Mouse (Mus musculus): ENCODE measurements at regions not wholly inside any gene's neighbourhood (a gene's known extent, or its start where the extent isn't known, plus 50 kb on each side); places are given as distances from the start of the nearest gene placed in this dataset.

DNA sequence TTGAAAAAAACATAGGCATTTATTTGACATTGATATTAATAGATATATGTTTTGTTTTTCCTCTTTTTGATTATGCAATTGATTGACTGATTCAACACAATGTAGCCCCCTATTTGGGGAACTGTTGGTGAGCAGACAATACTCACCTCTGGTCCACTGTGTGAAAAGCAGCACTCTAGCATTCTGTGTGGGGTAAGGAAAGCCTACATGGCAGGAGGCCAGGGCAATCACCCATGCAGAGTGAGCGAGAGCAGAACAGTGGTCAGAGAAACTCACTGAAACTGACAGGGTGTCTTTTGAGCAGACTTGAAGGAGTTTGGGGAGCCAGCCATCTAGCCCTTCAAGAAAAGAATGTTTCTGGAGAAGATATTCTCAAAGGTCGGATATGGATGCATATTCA, 73.2 kb upstream of the Azi2 start:
- no peak overlapping the region for H3K4me3 ChIP-seq (replicated peaks)
- H3K9me3 ChIP-seq = no peaks in the 10 kb centered on the region
- H3K27me3 ChIP-seq (replicated peaks) = no peaks in the 10 kb centered on the region
- no peaks in the 10 kb centered on the region for H3K36me3 ChIP-seq
- peaks cover 4% of the 10 kb centered on the region; the same call in 1 of the 2 replicates for H3K4me1 ChIP-seq
- H3K27ac ChIP-seq = no peak overlapping the region
- H3K4me2 ChIP-seq = no peak overlapping the region
- ATAC-seq (ENCODE audit: insufficient read depth, low FRiP score, low read depth) = no peak
- H3K9ac ChIP-seq = no peak overlapping the region
- WGBS = 64% methylated on average over 2 of the region's 2 CpGs

DNA sequence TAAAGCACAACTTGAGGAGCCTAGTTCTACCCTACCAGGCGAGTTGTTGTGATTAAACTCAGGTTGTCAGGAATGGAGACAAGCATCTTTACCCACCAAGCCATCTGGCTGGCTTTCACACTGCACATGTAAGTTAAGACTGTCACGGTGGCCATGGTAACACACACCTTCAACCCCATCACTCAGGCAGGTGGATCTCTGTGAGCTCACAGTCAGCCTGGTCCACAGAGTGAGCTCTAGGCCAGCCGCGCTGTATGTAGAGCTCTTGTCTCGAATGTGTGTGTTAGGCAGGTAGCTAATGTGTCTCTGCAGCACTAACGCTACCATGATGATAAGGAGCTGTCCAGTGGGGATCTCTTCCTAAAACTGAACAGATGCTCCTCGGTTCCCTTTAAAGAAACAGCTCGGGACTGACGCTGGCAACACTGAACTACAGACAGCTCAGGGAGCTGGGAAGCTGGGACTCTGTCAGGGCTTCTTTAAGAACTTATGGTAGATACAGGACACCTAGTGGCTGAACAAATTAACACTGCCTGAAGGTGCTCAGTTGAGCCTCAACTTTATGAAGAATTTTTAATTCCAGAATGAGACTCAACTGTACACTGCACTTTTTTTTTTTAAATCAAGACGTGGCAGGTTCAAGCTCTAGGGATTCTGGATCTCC, 73.8 kb upstream of the Azi2 start:
- Histone ChIP-seq H3K36me3 (no peaks in the 10 kb centered on the region), H3K4me3 (replicated peaks) (no peak overlapping the region), H3K27me3 (replicated peaks) (no peaks in the 10 kb centered on the region), H3K4me1 (peaks cover 8% of the 10 kb centered on the region), H3K27ac (no peak overlapping the region), H3K9ac (no peak overlapping the region), H3K4me2 (no peak overlapping the region), H3K9me3 (no peaks in the 10 kb centered on the region)
- ATAC-seq (ENCODE audit: insufficient read depth, low FRiP score, low read depth) = no peak
- WGBS = 52% methylated on average over 10 of the region's 10 CpGs

DNA sequence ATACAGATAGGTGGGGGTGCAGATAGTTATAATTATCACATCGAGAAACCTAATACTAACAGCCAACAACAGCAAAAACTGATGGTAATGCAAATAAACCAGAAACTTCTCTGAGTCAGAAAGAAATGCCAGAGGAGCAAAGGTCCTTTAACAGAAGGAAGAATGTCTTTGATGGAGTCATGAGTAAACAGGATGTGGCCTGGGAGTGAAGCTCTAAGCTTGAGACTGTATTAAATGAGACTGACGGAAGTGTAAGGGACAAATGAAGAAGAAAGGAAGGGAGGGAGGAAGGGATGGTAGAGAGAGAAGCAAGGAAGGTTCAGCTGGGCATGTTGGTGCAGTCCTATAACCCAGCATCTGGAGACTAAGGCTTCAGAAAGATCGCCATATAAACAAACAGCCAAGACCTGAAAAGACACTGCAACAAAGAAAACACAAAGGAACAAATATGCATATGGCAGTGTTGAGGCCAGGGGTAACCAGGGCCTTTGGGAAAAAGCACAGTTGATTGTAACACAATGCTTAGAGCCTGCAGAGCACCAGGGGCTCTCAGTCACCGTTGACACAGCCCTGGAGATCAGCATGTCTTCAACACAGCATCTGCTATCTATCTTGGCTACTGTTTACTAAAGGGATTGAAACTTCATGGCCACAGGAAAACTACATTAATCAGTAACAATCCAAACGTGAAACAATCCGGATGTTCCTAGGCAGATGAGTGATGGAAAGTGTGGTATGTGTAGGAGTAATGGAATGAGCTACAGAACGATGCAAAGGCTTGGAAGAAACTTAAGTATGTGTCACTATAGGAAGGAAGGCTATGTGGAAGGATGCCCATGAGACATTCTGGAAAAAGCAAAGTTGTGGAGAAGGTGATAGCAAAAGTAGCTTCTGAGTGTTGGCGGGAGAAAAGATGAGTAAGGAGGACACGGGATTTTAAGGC, 77.9 kb upstream of the Azi2 start:
- ATAC-seq (ENCODE audit: insufficient read depth, low FRiP score, low read depth) = no peak; the same call in 1 of the 2 replicates
- peak overlapping the region; percentile 55; the same call in 1 of the 2 replicates for H3K27ac ChIP-seq

DNA sequence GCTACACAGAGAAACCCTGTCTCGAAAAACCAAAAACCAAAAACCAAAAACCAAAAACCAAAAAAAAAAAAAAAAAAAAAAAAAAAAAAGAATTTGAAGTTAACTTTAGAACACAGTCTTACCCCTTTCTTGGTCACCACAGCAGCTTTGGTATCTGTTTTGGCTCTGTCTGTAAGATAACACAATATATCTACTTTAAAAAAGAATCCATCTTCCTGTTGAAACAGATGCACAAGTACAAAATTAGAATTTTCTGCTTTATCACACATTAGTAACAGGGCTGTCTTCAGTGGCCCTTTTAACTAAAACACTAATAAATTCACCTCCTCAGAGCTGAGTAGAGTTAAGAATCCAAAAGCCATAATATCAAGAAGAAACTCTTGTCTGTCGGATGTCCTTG, 80.5 kb upstream of the Azi2 start:
- 94% methylated on average over 2 of the region's 2 CpGs for WGBS
- peaks cover 8% of the 10 kb centered on the region; the same call in 1 of the 2 replicates for H3K4me1 ChIP-seq
- H3K36me3 ChIP-seq = no peaks in the 10 kb centered on the region
- no peak overlapping the region for H3K4me3 ChIP-seq (replicated peaks)
- no peak overlapping the region for H3K9ac ChIP-seq
- no peaks in the 10 kb centered on the region for H3K9me3 ChIP-seq
- no peak for ATAC-seq (ENCODE audit: insufficient read depth, low FRiP score, low read depth)
- no peak overlapping the region for H3K4me2 ChIP-seq
- no peak overlapping the region for H3K27ac ChIP-seq
- H3K27me3 ChIP-seq (replicated peaks) = no peaks in the 10 kb centered on the region

More for the DNA sequence above, 77.9 kb upstream of the Azi2 start:
- WGBS = 42% methylated on average over 9 of the region's 9 CpGs
- Histone ChIP-seq H3K4me1 (peaks cover 8% of the 10 kb centered on the region), H3K4me3 (replicated peaks) (no peak overlapping the region), H3K9ac (no peak overlapping the region), H3K27me3 (replicated peaks) (no peaks in the 10 kb centered on the region), H3K4me2 (no peak overlapping the region), H3K9me3 (no peaks in the 10 kb centered on the region), H3K36me3 (no peaks in the 10 kb centered on the region)

DNA sequence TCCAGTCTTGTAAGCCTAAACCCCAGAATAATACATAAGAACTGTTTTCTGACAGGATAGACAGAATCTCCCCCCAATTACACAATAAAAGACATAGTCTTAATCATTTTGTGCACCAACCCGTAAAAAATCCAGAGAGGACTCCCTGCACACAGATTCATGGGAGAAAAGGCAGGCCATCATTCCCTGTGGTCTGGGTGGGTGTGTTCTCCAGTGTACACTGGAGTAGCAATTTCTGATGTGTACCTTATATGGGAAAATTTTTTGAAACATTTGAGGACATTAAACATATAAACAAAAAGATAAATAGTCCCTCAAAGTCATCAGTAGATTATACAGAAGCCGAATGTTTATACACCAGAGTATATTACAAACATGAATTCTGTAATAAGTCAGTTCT, 83.1 kb upstream of the Azi2 start:
- H3K4me2 ChIP-seq = no peak overlapping the region
- peaks cover 8% of the 10 kb centered on the region; the same call in 1 of the 2 replicates for H3K4me1 ChIP-seq
- no peaks in the 10 kb centered on the region for H3K27me3 ChIP-seq (replicated peaks)
- no peak for ATAC-seq (ENCODE audit: insufficient read depth, low FRiP score, low read depth)
- H3K4me3 ChIP-seq (replicated peaks) = no peak overlapping the region
- no peak overlapping the region for H3K9ac ChIP-seq
- no peaks in the 10 kb centered on the region for H3K36me3 ChIP-seq
- no peaks in the 10 kb centered on the region for H3K9me3 ChIP-seq
- WGBS = 40% methylated on average over 2 of the region's 2 CpGs
- H3K27ac ChIP-seq = peak overlapping the region; percentile 86

DNA sequence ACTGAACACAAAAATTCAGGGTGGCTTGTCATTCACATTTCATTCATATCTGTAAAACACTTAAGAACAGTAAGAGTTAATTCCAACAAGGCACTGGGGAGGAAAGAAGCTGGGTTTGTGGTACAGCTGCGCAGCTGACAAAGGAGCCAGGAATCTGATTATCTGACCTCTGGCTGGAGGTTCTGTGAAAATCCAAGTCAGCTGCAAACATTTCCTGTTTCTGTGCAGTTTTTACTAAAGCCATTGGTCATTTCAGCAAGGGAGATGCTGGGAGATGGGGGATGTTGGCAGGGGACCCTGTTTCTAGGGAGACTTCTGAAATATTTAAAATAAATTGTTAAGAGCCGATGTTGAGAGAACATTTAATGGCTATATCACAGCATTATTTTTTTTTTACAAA, 83.6 kb upstream of the Azi2 start:
- WGBS = 20% methylated on average over 2 of the region's 2 CpGs
- no peak overlapping the region for H3K4me2 ChIP-seq
- peak overlapping the region; percentile 86 for H3K27ac ChIP-seq
- H3K9ac ChIP-seq = no peak overlapping the region
- no peaks in the 10 kb centered on the region for H3K9me3 ChIP-seq
- H3K36me3 ChIP-seq = no peaks in the 10 kb centered on the region
- 0 out of 2 replicates have a peak, but pooled peaks cover 4% of the 10 kb centered on the region for H3K4me1 ChIP-seq
- no peak; the same call in 1 of the 2 replicates for ATAC-seq (ENCODE audit: insufficient read depth, low FRiP score, low read depth)
- no peaks in the 10 kb centered on the region for H3K27me3 ChIP-seq (replicated peaks)
- no peak overlapping the region for H3K4me3 ChIP-seq (replicated peaks)

DNA sequence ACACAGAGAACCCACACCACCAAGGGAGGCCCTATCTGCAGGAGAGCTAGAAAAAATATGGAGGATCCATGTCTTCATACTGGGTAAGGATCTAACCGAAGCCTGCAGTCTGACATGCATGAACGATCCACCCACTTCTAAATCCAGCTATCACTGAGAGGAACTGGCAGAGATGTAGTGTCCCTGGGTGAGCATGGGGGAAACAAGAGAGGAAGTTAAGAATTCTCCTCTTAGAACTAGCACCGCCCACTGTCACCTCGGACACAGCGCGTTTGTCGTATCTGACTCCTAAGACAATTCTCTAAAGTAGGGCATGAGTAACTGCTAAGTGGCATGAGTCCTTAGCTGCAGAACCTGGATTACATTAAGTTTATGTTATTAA, 112.8 kb upstream of the Azi2 start:
- Histone ChIP-seq H3K4me3 (replicated peaks) (no peak overlapping the region), H3K9ac (no peak overlapping the region), H3K9me3 (no peaks in the 10 kb centered on the region), H3K4me1 (no peaks in the 10 kb centered on the region), H3K27me3 (replicated peaks) (no peaks in the 10 kb centered on the region), H3K36me3 (no peaks in the 10 kb centered on the region), H3K27ac (no peak overlapping the region), H3K4me2 (no peak overlapping the region)
- ATAC-seq (ENCODE audit: insufficient read depth, low FRiP score, low read depth) = no peak
- 75% methylated on average over 7 of the region's 7 CpGs for WGBS

DNA sequence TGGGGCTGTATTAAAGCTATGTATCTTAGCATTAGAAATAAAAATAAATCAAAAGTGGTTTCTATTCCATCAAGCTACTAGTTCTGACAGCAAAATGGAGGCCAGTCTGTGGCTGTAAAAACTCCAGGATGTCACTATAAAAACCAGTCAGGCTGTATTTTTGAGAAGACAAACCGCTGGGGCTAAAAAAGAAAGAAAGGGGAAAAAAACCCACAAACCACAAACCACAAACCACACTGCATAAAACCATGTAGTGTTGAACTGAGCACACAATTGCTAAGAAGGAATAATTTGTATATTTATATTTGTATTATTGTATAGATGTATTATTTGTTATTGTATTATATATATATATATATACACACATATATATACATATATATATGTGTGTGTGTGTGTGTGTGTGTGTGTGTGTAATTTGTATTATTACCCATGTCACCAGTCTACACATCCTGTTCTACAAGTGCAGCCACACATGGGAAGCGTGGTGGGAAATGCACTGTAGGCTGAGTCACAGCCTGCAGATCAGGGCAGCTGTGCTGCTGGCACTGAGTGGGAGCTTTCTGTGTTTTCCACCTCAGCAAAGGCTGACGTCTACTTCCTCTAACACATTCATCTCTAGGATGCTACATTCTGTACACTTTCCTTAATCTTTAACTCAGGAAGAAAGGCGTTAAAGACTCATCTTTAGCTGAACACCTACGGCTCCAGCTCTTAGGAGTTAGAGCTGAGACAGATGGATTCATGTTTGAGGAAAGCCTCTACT, 113.4 kb upstream of the Azi2 start:
- 75% methylated on average over 5 of the region's 5 CpGs for WGBS
- no peak for ATAC-seq (ENCODE audit: insufficient read depth, low FRiP score, low read depth)
- H3K27ac ChIP-seq = no peak overlapping the region
- H3K4me3 ChIP-seq (replicated peaks) = no peak overlapping the region
- no peak overlapping the region for H3K9ac ChIP-seq
- no peaks in the 10 kb centered on the region for H3K27me3 ChIP-seq (replicated peaks)
- H3K9me3 ChIP-seq = no peaks in the 10 kb centered on the region
- no peak overlapping the region for H3K4me2 ChIP-seq
- no peaks in the 10 kb centered on the region for H3K4me1 ChIP-seq
- H3K36me3 ChIP-seq = no peaks in the 10 kb centered on the region

DNA sequence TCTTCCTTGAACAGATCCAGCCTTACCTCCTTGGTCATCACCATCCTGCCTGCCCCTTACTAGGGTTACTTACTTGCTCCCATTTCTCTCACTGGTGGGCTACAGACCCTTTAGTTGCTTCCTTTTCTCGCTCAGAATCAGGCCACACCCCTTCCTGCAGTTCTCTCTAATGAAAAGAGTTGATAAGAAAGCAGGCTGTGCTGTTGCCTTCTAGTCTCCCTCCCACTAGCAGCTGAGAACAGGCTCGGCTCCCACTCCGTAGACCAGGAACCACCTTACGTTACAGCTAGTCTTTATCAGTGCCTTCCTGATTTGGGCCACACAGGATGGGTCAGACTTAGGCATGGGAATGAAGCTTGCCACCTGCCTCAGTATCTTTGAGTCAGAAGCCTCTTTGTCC, 117.3 kb upstream of the Azi2 start:
- H3K9ac ChIP-seq = no peak overlapping the region
- no peaks in the 10 kb centered on the region for H3K27me3 ChIP-seq (replicated peaks)
- no peak for ATAC-seq (ENCODE audit: insufficient read depth, low FRiP score, low read depth)
- H3K4me2 ChIP-seq = no peak overlapping the region
- H3K9me3 ChIP-seq = no peaks in the 10 kb centered on the region
- WGBS = 28% methylated on average over 4 of the region's 4 CpGs
- H3K4me1 ChIP-seq = no peaks in the 10 kb centered on the region
- no peak overlapping the region for H3K27ac ChIP-seq
- H3K36me3 ChIP-seq = no peaks in the 10 kb centered on the region
- no peak overlapping the region for H3K4me3 ChIP-seq (replicated peaks)

DNA sequence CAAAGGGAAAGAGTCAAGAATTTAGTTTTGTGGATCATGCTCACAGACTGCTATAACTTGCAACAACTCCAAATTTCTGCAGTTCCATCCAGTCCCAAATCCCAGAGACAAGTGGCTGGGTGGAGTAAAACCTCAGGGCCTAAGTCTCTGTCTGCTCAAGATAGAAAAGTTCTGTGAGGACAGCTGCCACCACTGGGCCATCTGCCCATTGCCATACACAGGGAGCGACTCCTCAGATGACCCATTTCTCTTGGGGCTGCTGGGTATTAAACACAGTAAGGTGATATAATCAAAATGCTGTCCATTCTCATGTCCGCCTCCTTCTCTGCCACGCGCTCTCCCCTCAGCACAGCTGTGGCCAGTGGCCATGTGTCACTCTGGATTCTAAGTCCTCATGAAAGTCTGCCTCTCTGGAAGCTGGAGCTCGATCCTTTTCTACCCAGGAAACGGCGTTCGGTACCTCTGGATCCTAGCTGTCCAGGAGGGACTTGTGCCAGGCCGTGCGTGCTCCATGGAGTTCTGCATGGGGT, 132.3 kb upstream of the Azi2 start:
- no peaks in the 10 kb centered on the region for H3K4me1 ChIP-seq
- H3K4me2 ChIP-seq = no peak overlapping the region
- no peak overlapping the region for H3K9ac ChIP-seq
- H3K36me3 ChIP-seq = no peaks in the 10 kb centered on the region
- WGBS = 91% methylated on average over 10 of the region's 10 CpGs
- no peak for ATAC-seq (ENCODE audit: insufficient read depth, low FRiP score, low read depth)
- H3K27me3 ChIP-seq (replicated peaks) = no peaks in the 10 kb centered on the region
- no peak overlapping the region for H3K27ac ChIP-seq
- no peak overlapping the region for H3K4me3 ChIP-seq (replicated peaks)
- no peaks in the 10 kb centered on the region for H3K9me3 ChIP-seq

DNA sequence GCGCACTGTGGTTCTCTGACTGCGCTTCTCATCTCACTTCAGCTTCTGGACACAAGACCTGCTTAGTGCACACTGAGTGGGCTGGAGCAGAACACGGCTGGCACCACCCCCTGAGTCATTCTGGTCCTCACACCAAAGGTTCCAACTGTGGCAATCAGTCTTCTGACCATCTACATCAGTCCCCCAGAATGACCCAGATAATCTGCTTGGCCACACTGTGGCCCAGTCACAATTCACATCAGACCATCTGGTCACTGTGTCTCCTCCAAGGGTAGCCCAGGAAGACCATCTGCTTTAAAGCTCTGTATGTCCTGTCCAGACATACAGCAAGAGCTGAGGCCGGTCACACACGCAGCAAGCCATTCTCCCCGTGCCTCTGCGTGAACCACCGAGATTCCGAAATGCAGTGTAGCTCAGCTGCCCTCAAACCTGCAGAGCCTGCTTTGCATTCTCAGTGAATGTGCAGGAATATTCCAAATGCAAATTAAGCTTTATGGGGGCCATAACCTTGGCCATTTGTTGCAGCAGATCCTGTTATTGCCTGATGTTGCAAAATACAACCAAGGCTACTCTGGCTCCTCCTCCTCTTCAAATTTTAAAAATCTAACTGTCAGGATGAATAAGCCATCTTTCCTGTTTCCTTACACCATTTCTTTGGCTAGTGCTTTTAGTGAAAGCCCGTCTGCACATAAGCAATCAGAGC, 135.1 kb upstream of the Azi2 start:
- no peak overlapping the region for H3K27ac ChIP-seq
- no peak overlapping the region for H3K4me3 ChIP-seq (replicated peaks)
- no peaks in the 10 kb centered on the region for H3K27me3 ChIP-seq (replicated peaks)
- H3K36me3 ChIP-seq = no peaks in the 10 kb centered on the region
- ATAC-seq (ENCODE audit: insufficient read depth, low FRiP score, low read depth) = no peak
- no peaks in the 10 kb centered on the region for H3K4me1 ChIP-seq
- WGBS = 81% methylated on average over 10 of the region's 10 CpGs
- no peak overlapping the region for H3K4me2 ChIP-seq
- no peak overlapping the region for H3K9ac ChIP-seq
- no peaks in the 10 kb centered on the region for H3K9me3 ChIP-seq

Measured in stomach, embryonic 15.5 days (tissue).